Mouse (Mus musculus) lung, postnatal 0 days (tissue): ENCODE data around the gene Tph1. TPM values are rescaled to one million over a fixed set of nuclear protein-coding genes. Genes with fewer than 3 reads are reported as not detected.

Experiments used
- ATAC-seq: fragments of 200-750 bp; cut with Nextera tagmentation; 2 replicates; pipeline ENCODE4 v1.8.0; 2017; ENCODE audit warnings: moderate library complexity
- DNase-seq: peaks from one replicate; pipeline ENCODE4 v3.0.0-alpha.2; 2016; ENCODE audit warnings: low spot score
- H3K27ac ChIP-seq: fragments of 300-500 bp; sonication (generic); 2 replicates; pipeline ENCODE4 v1.5.1; 2014; ENCODE audit warnings: antibody characterized with exemption, mild to moderate bottlenecking, low read length, mixed read lengths
- H3K27me3 ChIP-seq: fragments of 300-500 bp; sonication (generic); replicated peaks from 2 replicates; pipeline ENCODE4 v1.6.1; 2014; ENCODE audit warnings: low read length, mixed read lengths; ENCODE audit not compliant: insufficient read depth
- H3K36me3 ChIP-seq: fragments of 300-500 bp; sonication (generic); 2 replicates; pipeline ENCODE4 v1.6.1; 2014; ENCODE audit warnings: low read length, mixed read lengths; ENCODE audit not compliant: insufficient read depth
- H3K4me1 ChIP-seq: fragments of 300-500 bp; sonication (generic); 2 replicates; pipeline ENCODE4 v1.6.1; 2014; ENCODE audit warnings: antibody characterized with exemption, low read depth, low read length, mixed read lengths; ENCODE audit not compliant: insufficient read depth
- H3K4me2 ChIP-seq: fragments of 300-500 bp; sonication (generic); replicated peaks from 2 replicates; pipeline ENCODE4 v1.6.1; 2014; ENCODE audit warnings: low read depth, mild to moderate bottlenecking, low read length, moderate library complexity, mixed read lengths
- H3K4me3 ChIP-seq: fragments of 300-500 bp; sonication (generic); 2 replicates; pipeline ENCODE4 v1.5.1; 2014; ENCODE audit warnings: low read depth, low read length
- H3K9ac ChIP-seq: fragments of 300-500 bp; sonication (generic); replicated peaks from 2 replicates; pipeline ENCODE4 v1.6.1; 2014; ENCODE audit warnings: low read depth, mild to moderate bottlenecking
- H3K9me3 ChIP-seq: fragments of 300-500 bp; sonication (generic); 2 replicates; pipeline ENCODE4 v1.6.1; 2016; ENCODE audit warnings: low read length, mixed read lengths
- CTCF ChIP-seq: IDR thresholded peaks from 2 replicates; pipeline ENCODE4 v1.5.1; 2016; ENCODE audit warnings: antibody characterized with exemption, mild to moderate bottlenecking
- EP300 ChIP-seq: IDR thresholded peaks from 2 replicates; pipeline ENCODE4 v1.6.1; 2016; ENCODE audit warnings: antibody characterized with exemption, mild to moderate bottlenecking, control low read depth
- WGBS: fragments of 180-500 bp; shearing (Covaris S2); extraction: QIAGEN DNeasy Blood & Tissue Kit; methylation state at CpG from one replicate; pipeline ENCODE4 v1.1.7; 2014; 5-methylcytosine and 5-hydroxymethylcytosine counted together
- polyA plus RNA-seq: library from polyadenylated mRNA; unstranded; fragments of >200 nt; fragmentation: Nextera tagmentation; extraction: Ambion mirVana; gene quantifications from 2 replicates; pipeline ENCODE4 v1.2.1, GENCODE M21; 2015

Gene Tph1
- polyA plus RNA-seq, 1 experiment from 2014 or later = 0.32 TPM

- Histone ChIP-seq H3K9me3 (no peaks in the 10 kb centered on the region), H3K4me1 (no peaks in the 10 kb centered on the region; the same call in 1 of the 2 replicates)
- no peak for TF ChIP-seq CTCF
- TF ChIP-seq EP300 = no peak
Measured at GRCm38 (mm10) chr7:46609317-46609716, 63.0 kb downstream of the Tph1 start.

GRCm38 (mm10) chr7:46607428-46608055, 64.8 kb downstream of the Tph1 start:
- peak; percentile 74 for DNase-seq
- no peak overlapping the region for H3K9ac ChIP-seq
- WGBS = 51% methylated on average over 11 of the region's 11 CpGs
- H3K36me3 ChIP-seq = no peaks in the 10 kb centered on the region
- peak; percentile 43; the same call in 1 of the 2 replicates for ATAC-seq
- peaks cover 3% of the 10 kb centered on the region; the same call in 1 of the 2 replicates for H3K4me1 ChIP-seq
- H3K27me3 ChIP-seq = no peaks in the 10 kb centered on the region
- no peak overlapping the region for H3K4me3 ChIP-seq
- no peaks in the 10 kb centered on the region for H3K9me3 ChIP-seq
- no peak overlapping the region for H3K4me2 ChIP-seq
- no peak for TF ChIP-seq EP300
- peak; percentile 82 for TF ChIP-seq CTCF
- no peak overlapping the region for H3K27ac ChIP-seq

More at GRCm38 (mm10) chr7:46609317-46609716, 63.0 kb downstream of the Tph1 start:
- Histone ChIP-seq H3K9ac (no peak overlapping the region), H3K36me3 (no peaks in the 10 kb centered on the region), H3K4me2 (no peak overlapping the region), H3K27ac (no peak overlapping the region), H3K27me3 (no peaks in the 10 kb centered on the region), H3K4me3 (no peak overlapping the region)
- 67% methylated on average over 4 of the region's 4 CpGs for WGBS
- no peak for ATAC-seq
- DNase-seq = no peak

GRCm38 (mm10) chr7:46607031-46607426, 65.3 kb downstream of the Tph1 start:
- no peak overlapping the region for H3K4me2 ChIP-seq
- H3K36me3 ChIP-seq = no peaks in the 10 kb centered on the region
- no peak overlapping the region for H3K4me3 ChIP-seq
- H3K27me3 ChIP-seq = no peaks in the 10 kb centered on the region
- no peak overlapping the region for H3K27ac ChIP-seq
- no peak for TF ChIP-seq CTCF
- no peak for TF ChIP-seq EP300
- H3K9ac ChIP-seq = no peak overlapping the region
- 60% methylated on average over 8 of the region's 8 CpGs for WGBS
- no peaks in the 10 kb centered on the region for H3K9me3 ChIP-seq
- 0 out of 2 replicates have a peak, but pooled peaks cover 3% of the 10 kb centered on the region for H3K4me1 ChIP-seq
- no peak for DNase-seq
- no peak for ATAC-seq

GRCm38 (mm10) chr7:46606391-46607030, 65.8 kb downstream of the Tph1 start:
- DNase-seq = peak; percentile 60
- no peak overlapping the region for H3K4me2 ChIP-seq
- 0 out of 2 replicates have a peak, but pooled peaks have one; percentile 58 for ATAC-seq

GRCm38 (mm10) chr7:46603051-46603450, 69.3 kb downstream of the Tph1 start:
- Histone ChIP-seq H3K27me3 (no peaks in the 10 kb centered on the region), H3K4me2 (no peak overlapping the region), H3K9me3 (no peaks in the 10 kb centered on the region), H3K27ac (no peak overlapping the region), H3K36me3 (no peaks in the 10 kb centered on the region), H3K9ac (no peak overlapping the region), H3K4me1 (0 out of 2 replicates have a peak, but pooled peaks cover 3% of the 10 kb centered on the region), H3K4me3 (no peak overlapping the region)
- DNase-seq (no peak), ATAC-seq (no peak)
- WGBS = 78% methylated on average over 7 of the region's 7 CpGs
- no peak for TF ChIP-seq CTCF

More at GRCm38 (mm10) chr7:46606391-46607030, 65.8 kb downstream of the Tph1 start:
- Histone ChIP-seq H3K27ac (no peak overlapping the region), H3K9ac (no peak overlapping the region), H3K27me3 (no peaks in the 10 kb centered on the region), H3K9me3 (no peaks in the 10 kb centered on the region), H3K4me3 (no peak overlapping the region), H3K4me1 (0 out of 2 replicates have a peak, but pooled peaks cover 3% of the 10 kb centered on the region), H3K36me3 (no peaks in the 10 kb centered on the region)
- 72% methylated on average over 7 of the region's 7 CpGs for WGBS
- peak; percentile 97 for TF ChIP-seq CTCF
- TF ChIP-seq EP300 = no peak

- Histone ChIP-seq H3K4me1 (0 out of 2 replicates have a peak, but pooled peaks cover 3% of the 10 kb centered on the region), H3K4me2 (no peak overlapping the region)
- 52% methylated on average over 4 of the region's 4 CpGs for WGBS
Measured at GRCm38 (mm10) chr7:46602079-46602478, 70.3 kb downstream of the Tph1 start.

More at GRCm38 (mm10) chr7:46602079-46602478, 70.3 kb downstream of the Tph1 start:
- Histone ChIP-seq H3K9me3 (no peaks in the 10 kb centered on the region), H3K36me3 (no peaks in the 10 kb centered on the region), H3K9ac (no peak overlapping the region), H3K4me3 (no peak overlapping the region), H3K27me3 (no peaks in the 10 kb centered on the region), H3K27ac (no peak overlapping the region)
- peak; percentile 51 for ATAC-seq
- TF ChIP-seq CTCF = no peak
- no peak for TF ChIP-seq EP300
- peak; percentile 14 for DNase-seq
